Mouse (Mus musculus) neural tube, embryonic 15.5 days (tissue): ENCODE measurements around the gene Mcu. TPM values are rescaled to one million over a fixed set of nuclear protein-coding genes. Genes with fewer than 3 reads are reported as not detected.

Experiments
- ATAC-seq: fragments of 200-750 bp; cut with Nextera tagmentation; 2 replicates; pipeline ENCODE4 v1.8.0; 2017; ENCODE audit warnings: mild to moderate bottlenecking, moderate TSS enrichment, moderate library complexity; ENCODE audit not compliant: low FRiP score
- H3K27ac ChIP-seq: fragments of 300-500 bp; sonication (generic); replicated peaks from 2 replicates; pipeline ENCODE4 v1.5.1; 2015; ENCODE audit warnings: mild to moderate bottlenecking, inconsistent platforms
- H3K27me3 ChIP-seq: fragments of 300-500 bp; sonication (generic); replicated peaks from 2 replicates; pipeline ENCODE4 v1.6.1; 2015; ENCODE audit warnings: inconsistent platforms
- H3K36me3 ChIP-seq: fragments of 300-500 bp; sonication (generic); 2 replicates; pipeline ENCODE4 v1.6.1; 2015; ENCODE audit warnings: inconsistent platforms
- H3K4me1 ChIP-seq: fragments of 300-500 bp; sonication (generic); 2 replicates; pipeline ENCODE4 v1.6.1; 2015; ENCODE audit warnings: inconsistent platforms
- H3K4me2 ChIP-seq: fragments of 300-500 bp; sonication (generic); 2 replicates; pipeline ENCODE4 v1.6.1; 2015; ENCODE audit warnings: inconsistent platforms, mild to moderate bottlenecking, moderate library complexity
- H3K4me3 ChIP-seq: fragments of 300-500 bp; sonication (generic); replicated peaks from 2 replicates; pipeline ENCODE4 v1.5.1; 2015; ENCODE audit warnings: mild to moderate bottlenecking, inconsistent platforms
- H3K9ac ChIP-seq: fragments of 300-500 bp; sonication (generic); replicated peaks from 2 replicates; pipeline ENCODE4 v1.6.1; 2015; ENCODE audit warnings: mild to moderate bottlenecking, inconsistent platforms
- H3K9me3 ChIP-seq: fragments of 300-500 bp; sonication (generic); replicated peaks from 2 replicates; pipeline ENCODE4 v1.6.1; 2016; ENCODE audit warnings: inconsistent platforms
- WGBS: fragments of 180-500 bp; shearing (Covaris S2); methylation state at CpG from one replicate; pipeline ENCODE4 v1.1.7; 2015; ENCODE audit warnings: mixed read lengths; 5-methylcytosine and 5-hydroxymethylcytosine counted together
- polyA plus RNA-seq: library from polyadenylated mRNA; unstranded; fragments of >200 nt; fragmentation: Nextera tagmentation; extraction: Ambion mirVana; gene quantifications from 2 replicates; pipeline ENCODE4 v1.2.1, GENCODE M21; 2015

Gene Mcu
- polyA plus RNA-seq, 1 experiment from 2014 or later: 49.2 TPM

- Histone ChIP-seq H3K4me1 (peaks cover 6% of the 10 kb centered on the region; the same call in 1 of the 2 replicates), H3K27ac (no peak overlapping the region), H3K9ac (no peak overlapping the region), H3K36me3 (no peaks in the 10 kb centered on the region), H3K4me3 (no peak overlapping the region), H3K4me2 (no peak overlapping the region), H3K27me3 (no peaks in the 10 kb centered on the region), H3K9me3 (no peaks in the 10 kb centered on the region)
- ATAC-seq: no peak
- 73% methylated on average over 6 of the region's 6 CpGs for WGBS
These were observed 132.2 kb downstream of the Mcu start for GRCm38 (mm10) chr10:59484318-59484717.

GRCm38 (mm10) chr10:59481381-59481780 lies 135.1 kb downstream of the Mcu start:
- Histone ChIP-seq H3K27me3 (no peaks in the 10 kb centered on the region), H3K9me3 (no peaks in the 10 kb centered on the region), H3K4me2 (no peak overlapping the region), H3K9ac (no peak overlapping the region), H3K4me3 (no peak overlapping the region), H3K36me3 (no peaks in the 10 kb centered on the region), H3K4me1 (peaks cover 6% of the 10 kb centered on the region; the same call in 1 of the 2 replicates), H3K27ac (no peak overlapping the region)
- 88% methylated on average over 5 of the region's 5 CpGs for WGBS
- no peak for ATAC-seq

- Histone ChIP-seq H3K4me2 (no peak overlapping the region), H3K4me3 (no peak overlapping the region)
These were observed 146.0 kb downstream of the Mcu start for GRCm38 (mm10) chr10:59470451-59470850.

GRCm38 (mm10) chr10:59467297-59467696 lies 149.2 kb downstream of the Mcu start:
- WGBS: 85% methylated on average over 12 of the region's 12 CpGs
- Histone ChIP-seq H3K9ac (no peak overlapping the region), H3K4me3 (no peak overlapping the region), H3K4me1 (peaks cover 8% of the 10 kb centered on the region; the same call in 1 of the 2 replicates), H3K9me3 (no peaks in the 10 kb centered on the region), H3K27ac (no peak overlapping the region), H3K27me3 (no peaks in the 10 kb centered on the region), H3K4me2 (no peak overlapping the region), H3K36me3 (no peaks in the 10 kb centered on the region)
- no peak for ATAC-seq

More at GRCm38 (mm10) chr10:59470451-59470850, 146.0 kb downstream of the Mcu start:
- Histone ChIP-seq H3K9ac (no peak overlapping the region), H3K27me3 (no peaks in the 10 kb centered on the region), H3K4me1 (peaks cover 8% of the 10 kb centered on the region; the same call in 1 of the 2 replicates), H3K36me3 (no peaks in the 10 kb centered on the region), H3K9me3 (no peaks in the 10 kb centered on the region), H3K27ac (0 out of 2 replicates have a peak overlapping the region, but pooled peaks have one; percentile 20)
- ATAC-seq: no peak
- 74% methylated on average over 5 of the region's 5 CpGs for WGBS

- Histone ChIP-seq H3K27me3 (no peaks in the 10 kb centered on the region), H3K4me3 (no peak overlapping the region), H3K36me3 (no peaks in the 10 kb centered on the region), H3K27ac (no peak overlapping the region), H3K9ac (no peak overlapping the region), H3K4me2 (no peak overlapping the region), H3K9me3 (no peaks in the 10 kb centered on the region), H3K4me1 (peaks cover 4% of the 10 kb centered on the region; the same call in 1 of the 2 replicates)
- 80% methylated on average over 4 of the region's 4 CpGs for WGBS
- ATAC-seq: no peak
These were observed 149.9 kb downstream of the Mcu start for GRCm38 (mm10) chr10:59466626-59467025.

- ATAC-seq: no peak
- Histone ChIP-seq H3K4me2 (no peak overlapping the region), H3K9ac (no peak overlapping the region), H3K9me3 (no peaks in the 10 kb centered on the region), H3K4me3 (no peak overlapping the region), H3K4me1 (peaks cover 2% of the 10 kb centered on the region; the same call in 1 of the 2 replicates), H3K36me3 (no peaks in the 10 kb centered on the region), H3K27me3 (no peaks in the 10 kb centered on the region), H3K27ac (no peak overlapping the region)
- 88% methylated on average over 3 of the region's 3 CpGs for WGBS
These were observed 150.9 kb downstream of the Mcu start for GRCm38 (mm10) chr10:59465546-59465945.

- Histone ChIP-seq H3K4me3 (no peak overlapping the region), H3K27ac (no peak overlapping the region; the same call in 1 of the 2 replicates), H3K36me3 (no peaks in the 10 kb centered on the region), H3K4me1 (no peaks in the 10 kb centered on the region), H3K27me3 (no peaks in the 10 kb centered on the region), H3K9me3 (no peaks in the 10 kb centered on the region), H3K9ac (no peak overlapping the region), H3K4me2 (no peak overlapping the region)
- no peak for ATAC-seq
- WGBS: 75% methylated on average over 6 of the region's 6 CpGs
These were observed 154.2 kb downstream of the Mcu start for GRCm38 (mm10) chr10:59462307-59462706.

GRCm38 (mm10) chr10:59459767-59460166 lies 156.7 kb downstream of the Mcu start:
- no peaks in the 10 kb centered on the region for H3K9me3 ChIP-seq
- no peak overlapping the region for H3K4me3 ChIP-seq
- H3K9ac ChIP-seq: no peak overlapping the region
- H3K27me3 ChIP-seq: no peaks in the 10 kb centered on the region
- WGBS: 72% methylated on average over 12 of the region's 12 CpGs
- H3K4me1 ChIP-seq: no peaks in the 10 kb centered on the region
- 0 out of 2 replicates have a peak overlapping the region, but pooled peaks have one; percentile 25 for H3K27ac ChIP-seq
- no peak overlapping the region for H3K4me2 ChIP-seq
- ATAC-seq: no peak
- H3K36me3 ChIP-seq: no peaks in the 10 kb centered on the region

GRCm38 (mm10) chr10:59454631-59455030 lies 161.9 kb downstream of the Mcu start:
- H3K9ac ChIP-seq: no peak overlapping the region
- no peaks in the 10 kb centered on the region for H3K9me3 ChIP-seq
- peaks cover 2% of the 10 kb centered on the region; the same call in 1 of the 2 replicates for H3K4me1 ChIP-seq
- no peaks in the 10 kb centered on the region for H3K36me3 ChIP-seq
- no peaks in the 10 kb centered on the region for H3K27me3 ChIP-seq
- WGBS: 94% methylated on average over 15 of the region's 15 CpGs
- ATAC-seq: no peak
- H3K4me3 ChIP-seq: no peak overlapping the region
- no peak overlapping the region for H3K27ac ChIP-seq
- no peak overlapping the region for H3K4me2 ChIP-seq

- no peak overlapping the region for H3K9ac ChIP-seq
- H3K36me3 ChIP-seq: no peaks in the 10 kb centered on the region
- peak; percentile 50; the same call in 1 of the 2 replicates for ATAC-seq
- peaks cover 2% of the 10 kb centered on the region; the same call in 1 of the 2 replicates for H3K4me1 ChIP-seq
- no peaks in the 10 kb centered on the region for H3K27me3 ChIP-seq
- no peak overlapping the region for H3K4me2 ChIP-seq
- H3K27ac ChIP-seq: no peak overlapping the region
- no peaks in the 10 kb centered on the region for H3K9me3 ChIP-seq
- no peak overlapping the region for H3K4me3 ChIP-seq
- WGBS: 40% methylated on average over 5 of the region's 5 CpGs
These were observed 164.7 kb downstream of the Mcu start for GRCm38 (mm10) chr10:59451839-59452238.

- no peak overlapping the region for H3K4me3 ChIP-seq
- H3K27ac ChIP-seq: no peak overlapping the region
- H3K4me2 ChIP-seq: no peak overlapping the region
- no peaks in the 10 kb centered on the region for H3K36me3 ChIP-seq
- peaks cover 6% of the 10 kb centered on the region; the same call in 1 of the 2 replicates for H3K4me1 ChIP-seq
- ATAC-seq: no peak
- no peak overlapping the region for H3K9ac ChIP-seq
- no peaks in the 10 kb centered on the region for H3K9me3 ChIP-seq
- no peaks in the 10 kb centered on the region for H3K27me3 ChIP-seq
- whole genome bisulfite sequencing: 86% methylated on average over 9 of the region's 9 CpGs
These were observed 168.9 kb downstream of the Mcu start for GRCm38 (mm10) chr10:59447546-59447945.

GRCm38 (mm10) chr10:59446911-59447437 lies 169.5 kb downstream of the Mcu start:
- Histone ChIP-seq H3K27ac (no peak overlapping the region), H3K9me3 (no peaks in the 10 kb centered on the region), H3K4me1 (peaks cover 5% of the 10 kb centered on the region; the same call in 1 of the 2 replicates), H3K27me3 (no peaks in the 10 kb centered on the region), H3K36me3 (no peaks in the 10 kb centered on the region), H3K9ac (no peak overlapping the region), H3K4me3 (no peak overlapping the region), H3K4me2 (no peak overlapping the region)
- 92% methylated on average over 10 of the region's 10 CpGs for WGBS
- no peak for ATAC-seq
